Comparison of ENCODE assay signal across 13 mouse cellular contexts in genomic region chr3:144447917-144448316, GRCm38 (mm10).
"Had no signal": no experiment of that assay in that cellular context is flagged by ENCODE, and none has a peak within 500 bp of the region (broad histone marks: within the 10 kb centered on the region; RNA-seq: fewer than 3 reads in every experiment).

No protein-coding gene starts in this region.

- H3K4me3 ChIP-seq: kidney, embryonic 15.5 days; limb, embryonic 13.5 days; megakaryocyte, embryonic 14.5 days; midbrain, embryonic 12.5 days; neural tube, embryonic 15.5 days had no signal

- H3K4me1 ChIP-seq: kidney, embryonic 15.5 days; limb, embryonic 13.5 days; midbrain, embryonic 12.5 days; neural tube, embryonic 15.5 days had no signal

- H3K9me3 ChIP-seq: kidney, embryonic 15.5 days; limb, embryonic 13.5 days; megakaryocyte, embryonic 14.5 days; midbrain, embryonic 12.5 days; neural tube, embryonic 15.5 days had no signal

- H3K27ac ChIP-seq: kidney, embryonic 15.5 days; limb, embryonic 13.5 days; midbrain, embryonic 12.5 days; neural tube, embryonic 15.5 days had no signal

- H3K4me2 ChIP-seq: kidney, embryonic 15.5 days; limb, embryonic 13.5 days; midbrain, embryonic 12.5 days; neural tube, embryonic 15.5 days had no signal

- DNase-seq: kidney, adult 2 months; kidney, postnatal 14 days; left cerebral cortex, postnatal 4 days; lung, adult 18-20 months; lung, postnatal 36 days; right cerebral cortex, postnatal 14 days; thymus, postnatal 4 days had no signal

- H3K27me3 ChIP-seq: kidney, embryonic 15.5 days; limb, embryonic 13.5 days; megakaryocyte, embryonic 14.5 days; midbrain, embryonic 12.5 days; neural tube, embryonic 15.5 days had no signal

- H3K9ac ChIP-seq: kidney, embryonic 15.5 days; limb, embryonic 13.5 days; midbrain, embryonic 12.5 days; neural tube, embryonic 15.5 days had no signal

- ATAC-seq: intestine, embryonic 16.5 days had no signal
